Mouse (Mus musculus) CD4-positive, CD25-positive, alpha-beta regulatory T cell, adult 4 months (primary cell): ENCODE data around the gene Cachd1. TPM values are rescaled to one million over a fixed set of nuclear protein-coding genes. Genes with fewer than 3 reads are reported as not detected.

Experiments used
- ATAC-seq: one replicate; pipeline ENCODE4 v1.8.0; 2017
- polyA plus RNA-seq, 2 experiments: library from polyadenylated mRNA; unstranded; fragments of 100-300 nt; shearing (Covaris generic); gene quantifications; one replicate each; pipeline ENCODE4 v1.2.1; 2017

The Cachd1 gene
- polyA plus RNA-seq, 2 experiments from 2014 or later = not detected

DNA sequence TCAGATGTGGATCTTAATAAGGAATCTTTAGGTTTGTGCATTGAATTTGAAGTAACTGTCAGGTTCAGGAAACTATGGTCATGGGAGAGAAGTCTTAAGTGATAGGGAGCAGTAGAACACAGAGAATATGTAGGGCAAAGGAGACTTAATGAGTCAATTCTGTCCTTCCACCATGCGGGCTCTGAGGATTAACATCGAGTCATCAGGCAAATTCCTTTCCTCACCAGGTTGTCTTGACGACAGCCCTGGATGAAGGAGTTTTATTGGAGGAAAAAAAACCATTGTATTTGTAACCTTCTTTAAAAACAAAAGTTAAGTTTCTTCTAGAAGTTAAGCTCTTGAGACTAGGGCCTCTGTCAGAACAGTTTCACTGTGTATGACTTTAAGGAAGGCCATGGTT, 100.9 kb downstream of the Cachd1 start:
- no peak for ATAC-seq

DNA sequence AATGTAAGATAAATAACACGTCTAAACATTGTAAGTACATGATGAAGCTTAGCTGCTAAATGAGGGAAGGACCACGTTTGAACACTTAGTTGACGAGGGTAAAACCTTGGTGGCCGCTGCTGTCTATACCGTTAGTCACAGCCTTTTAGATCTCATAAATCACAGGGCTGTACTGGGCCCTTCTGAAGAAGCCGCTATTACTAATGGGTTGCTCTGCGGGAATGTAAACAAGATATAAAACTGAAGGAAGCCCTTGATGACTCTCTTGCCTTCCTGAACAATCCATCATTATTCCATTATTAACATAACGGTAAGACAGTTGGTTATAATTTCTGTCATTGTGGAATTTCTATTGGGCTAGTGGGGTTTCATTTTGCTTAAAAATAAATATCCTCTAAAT, 102.9 kb downstream of the Cachd1 start:
- ATAC-seq = no peak

- ATAC-seq = no peak
These were observed 103.6 kb downstream of the Cachd1 start for GRCm38 (mm10) chr4:100880075-100880474.

GRCm38 (mm10) chr4:100885793-100886742, 109.6 kb downstream of the Cachd1 start:
- no peak for ATAC-seq

DNA sequence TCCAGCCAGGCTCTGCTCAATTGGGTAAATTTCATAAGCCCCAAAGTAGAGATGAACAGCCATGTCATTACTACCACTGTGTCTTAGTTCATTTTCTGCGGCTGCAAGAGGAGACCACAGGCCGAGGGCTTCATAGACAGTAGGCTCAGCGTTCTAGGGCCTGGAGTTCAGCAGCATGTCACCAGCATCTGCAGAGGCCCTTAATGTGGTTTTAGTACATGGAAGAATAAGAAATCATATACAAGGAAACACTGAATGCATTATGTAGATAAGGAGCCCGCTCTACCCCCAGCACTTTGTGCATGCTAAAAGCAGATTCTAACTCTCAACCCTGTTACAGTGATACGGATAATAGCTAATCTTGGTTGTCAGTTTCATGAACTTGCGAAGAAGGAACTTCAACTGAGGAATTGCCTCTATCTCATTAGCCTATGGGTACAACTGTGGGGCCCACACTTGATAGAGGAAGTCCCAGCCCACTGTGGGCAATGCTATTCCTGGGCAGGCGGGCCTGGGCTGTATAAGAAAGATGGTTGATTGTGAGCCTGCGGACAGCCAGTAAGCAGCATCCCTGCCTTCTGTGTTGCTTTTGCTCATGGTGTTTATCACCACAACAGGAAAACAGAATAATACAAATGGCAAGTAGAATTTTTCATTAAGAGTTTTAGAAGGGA, 110.4 kb downstream of the Cachd1 start:
- no peak for ATAC-seq

GRCm38 (mm10) chr4:100890106-100890970, 113.9 kb downstream of the Cachd1 start:
- no peak for ATAC-seq

GRCm38 (mm10) chr4:100893739-100894138, 117.3 kb downstream of the Cachd1 start:
- no peak for ATAC-seq

GRCm38 (mm10) chr4:100894142-100894541, 117.7 kb downstream of the Cachd1 start:
- ATAC-seq = no peak

GRCm38 (mm10) chr4:100896260-100897010, 120.0 kb downstream of the Cachd1 start:
- ATAC-seq = no peak

GRCm38 (mm10) chr4:100897943-100898342, 121.5 kb downstream of the Cachd1 start:
- ATAC-seq = no peak

GRCm38 (mm10) chr4:100909694-100910340, 133.3 kb downstream of the Cachd1 start:
- no peak for ATAC-seq

DNA sequence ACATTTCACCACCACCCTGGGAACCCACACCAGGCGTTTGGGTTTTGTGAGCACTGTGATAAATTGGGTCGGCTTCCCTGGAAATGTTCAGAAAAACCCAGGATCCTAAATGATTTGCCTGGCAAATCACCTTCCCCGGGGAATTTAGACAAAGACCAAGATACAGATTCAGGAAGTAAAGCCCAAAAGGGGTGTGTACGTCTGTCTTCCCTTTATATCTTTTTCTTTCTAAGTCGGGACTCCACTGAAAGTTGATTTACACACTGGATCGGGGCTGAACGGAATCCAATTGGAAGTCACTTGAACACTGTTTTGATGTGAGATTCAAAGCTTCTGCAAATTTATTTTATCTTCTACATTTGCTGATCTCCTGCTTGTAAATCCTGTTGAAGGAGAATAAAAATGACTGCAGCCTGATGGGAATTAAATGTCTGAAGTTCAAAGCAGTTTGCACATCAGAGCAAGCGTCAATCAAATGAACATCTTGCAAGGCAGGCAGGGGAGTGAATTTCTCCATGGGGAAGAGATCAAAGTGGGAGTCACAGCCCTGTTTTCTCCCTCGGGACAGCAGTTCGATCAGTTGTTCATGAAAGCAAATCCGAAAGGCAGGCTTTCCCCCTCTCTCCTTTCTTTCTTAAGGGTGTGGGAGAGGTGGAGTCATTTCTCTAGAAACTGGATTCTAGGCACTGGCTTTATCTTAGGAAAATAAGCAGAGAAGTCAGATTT, 134.3 kb downstream of the Cachd1 start:
- ATAC-seq = no peak

DNA sequence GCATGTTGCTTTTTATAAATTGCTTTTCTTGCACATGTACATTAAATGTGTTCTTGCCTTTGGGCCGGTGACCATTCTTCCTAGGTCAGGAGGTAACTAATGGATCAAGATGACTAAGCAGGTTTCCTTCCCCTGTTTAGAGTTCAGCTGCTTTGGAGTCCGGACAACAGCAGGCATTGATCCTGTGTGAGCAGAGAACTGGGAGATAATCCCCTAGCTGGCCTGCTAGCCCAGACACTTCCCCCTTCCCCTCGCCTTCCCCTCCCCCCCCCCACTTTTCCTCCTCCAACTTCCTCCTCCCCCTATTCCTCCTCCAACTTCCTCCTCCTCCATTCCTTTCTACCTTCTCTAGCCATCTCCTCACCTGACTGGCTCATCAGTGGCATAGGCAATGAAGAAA, 135.2 kb downstream of the Cachd1 start:
- no peak for ATAC-seq

GRCm38 (mm10) chr4:100913666-100914065, 137.2 kb downstream of the Cachd1 start:
- no peak for ATAC-seq

- ATAC-seq = no peak
These were observed 138.1 kb downstream of the Cachd1 start for GRCm38 (mm10) chr4:100914532-100914931.

DNA sequence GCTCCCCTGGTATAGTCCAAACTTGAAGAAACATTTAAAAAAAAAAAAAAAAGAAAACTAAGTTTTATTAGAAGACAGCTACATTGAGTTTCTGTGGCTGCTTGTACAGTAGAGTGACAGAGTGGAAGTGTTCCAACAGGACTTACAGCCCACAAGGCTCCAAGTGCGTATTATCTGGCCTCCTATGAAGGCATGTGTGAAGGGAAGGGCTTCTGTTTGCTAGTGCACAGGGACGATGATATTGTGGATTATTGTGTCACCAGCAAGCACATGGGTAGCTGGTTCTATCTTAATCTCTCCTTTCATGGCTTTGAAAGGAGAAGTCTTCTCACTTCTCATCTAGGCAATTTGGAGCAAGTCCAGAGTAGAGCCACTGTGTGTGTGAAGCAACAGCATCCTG, 138.6 kb downstream of the Cachd1 start:
- no peak for ATAC-seq

- ATAC-seq = no peak
These were observed 141.0 kb downstream of the Cachd1 start for GRCm38 (mm10) chr4:100917511-100917910.

DNA sequence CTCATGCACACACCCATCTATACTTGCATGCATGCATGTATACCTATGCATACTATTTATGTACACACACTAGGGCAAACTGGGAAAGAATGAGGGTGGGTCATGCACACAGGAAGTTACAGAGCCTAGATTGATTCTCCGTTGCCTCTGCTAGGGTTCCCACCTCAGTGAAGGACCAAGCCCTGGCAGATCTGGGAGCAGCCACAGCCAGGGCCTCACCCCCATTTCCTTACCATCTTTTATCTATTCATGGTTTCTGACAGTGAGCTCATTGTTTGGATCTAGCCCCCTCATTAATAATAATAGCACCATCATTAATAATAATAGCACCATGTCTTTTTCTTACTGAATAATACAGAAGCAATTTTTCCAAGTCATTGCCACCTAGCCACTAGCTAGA, 143.9 kb downstream of the Cachd1 start:
- ATAC-seq = no peak

- no peak for ATAC-seq
These were observed 146.5 kb downstream of the Cachd1 start for GRCm38 (mm10) chr4:100922816-100923554.

DNA sequence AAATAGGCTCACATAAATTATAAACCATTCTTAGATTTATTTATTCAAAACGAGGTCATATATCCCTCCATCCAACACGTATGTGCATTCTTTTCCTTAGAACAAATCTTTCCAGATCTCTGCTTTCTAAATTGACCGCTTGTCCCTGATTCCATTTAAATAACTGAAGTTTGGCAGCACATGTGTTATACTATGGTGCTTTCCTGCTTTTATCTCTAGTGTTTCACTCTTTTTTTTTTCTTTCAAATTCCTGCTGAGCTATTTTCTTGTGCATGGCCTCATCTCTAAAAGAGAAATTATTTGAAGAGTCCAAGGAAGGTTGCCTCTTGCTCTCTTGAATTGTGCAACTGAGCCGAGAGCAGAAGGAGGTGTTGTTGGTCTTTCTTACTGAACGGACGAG, 147.1 kb downstream of the Cachd1 start:
- no peak for ATAC-seq
